Mouse (Mus musculus) brain, embryonic 14.5 days (tissue): ENCODE results near the gene Poc1a.

Experiments used
- CTCF ChIP-seq: fragments of 200-500 bp; IDR thresholded peaks from 2 replicates; pipeline ENCODE4 v1.5.1; 2012; ENCODE audit warnings: inconsistent platforms, mild to moderate bottlenecking, moderate library complexity, borderline replicate concordance; ENCODE audit not compliant: insufficient read depth, insufficient read length; ENCODE audit errors: extremely low read depth
- POLR2A ChIP-seq: fragments of 200-500 bp; IDR thresholded peaks from 2 replicates; pipeline ENCODE4 v1.6.1; 2012; ENCODE audit warnings: mild to moderate bottlenecking, inconsistent platforms, borderline replicate concordance; ENCODE audit not compliant: poor library complexity, insufficient read depth, insufficient read length, severe bottlenecking; ENCODE audit errors: extremely low read depth

DNA sequence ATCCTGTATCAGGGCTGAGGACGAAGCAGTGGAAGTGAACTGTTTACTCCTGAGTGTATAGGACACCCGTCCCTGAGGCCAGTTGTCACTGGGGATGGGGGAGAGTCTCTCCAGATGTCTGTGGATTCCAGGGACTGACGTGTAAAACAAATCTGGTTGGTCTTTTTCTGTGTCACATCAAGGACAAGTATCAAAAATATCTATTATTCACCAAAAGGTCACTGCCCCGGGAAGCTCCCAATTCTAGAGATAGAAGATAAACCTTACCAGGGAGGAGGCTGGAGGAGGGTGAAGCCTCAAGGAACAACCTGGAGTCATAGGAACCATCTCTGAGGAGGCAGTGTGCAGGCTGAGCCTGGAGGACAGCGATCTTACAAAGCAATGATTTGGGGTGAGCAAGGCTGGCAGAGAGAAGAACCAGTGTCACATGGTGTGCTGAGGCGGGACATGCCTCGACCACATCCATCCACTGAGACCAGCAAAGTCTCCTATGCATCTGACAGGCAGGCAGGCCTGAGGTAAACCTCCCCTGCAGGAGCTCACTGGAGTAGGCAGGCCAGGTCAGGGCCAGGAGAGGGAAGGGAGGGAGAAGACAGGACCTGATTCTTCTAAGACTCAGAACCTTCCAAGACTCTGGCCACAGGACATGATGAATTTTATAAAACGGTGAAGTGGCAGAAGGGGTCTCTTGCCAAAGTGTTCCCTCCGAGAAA lies 11.6 kb upstream of the Poc1a start:
- TF ChIP-seq POLR2A (no peak), CTCF (no peak)
